Mouse (Mus musculus) layer of hippocampus, adult 2 months (tissue): ENCODE data around the gene Aspdh. TPM values are rescaled to one million over a fixed set of nuclear protein-coding genes. Genes with fewer than 3 reads are reported as not detected.

Experiments used
- DNase-seq, 2 experiments: peaks; one replicate each; pipeline ENCODE4 v3.0.0; 2022; ENCODE audit warnings: low spot score in 2 of 2
- H3K27ac ChIP-seq: fragments of 200-600 bp; 2 replicates; pipeline ENCODE4 v1.8.1; 2022
- H3K4me3 ChIP-seq: fragments of 200-600 bp; 2 replicates; pipeline ENCODE4 v1.8.1; 2022; ENCODE audit warnings: mild to moderate bottlenecking
- CTCF ChIP-seq: fragments of 200-600 bp; conservative IDR thresholded peaks from 2 replicates; pipeline ENCODE4 v1.8.1; 2022; ENCODE audit warnings: antibody characterized with exemption, mild to moderate bottlenecking, moderate library complexity
- total RNA-seq, 2 experiments: library from RNA; stranded (reverse); gene quantifications; 2 replicates each; pipeline ENCODE4 v1.2.3; 2021

Gene Aspdh
- total RNA-seq, 2 experiments from 2014 or later, result 12.2 to 18.1 TPM

- Histone ChIP-seq H3K27ac (no peak overlapping the region), H3K4me3 (no peak overlapping the region)
- TF ChIP-seq CTCF, result no peak
- no peak for DNase-seq
Measured at GRCm38 (mm10) chr7:44460767-44461502, 4.3 kb upstream of the Aspdh start.

DNA sequence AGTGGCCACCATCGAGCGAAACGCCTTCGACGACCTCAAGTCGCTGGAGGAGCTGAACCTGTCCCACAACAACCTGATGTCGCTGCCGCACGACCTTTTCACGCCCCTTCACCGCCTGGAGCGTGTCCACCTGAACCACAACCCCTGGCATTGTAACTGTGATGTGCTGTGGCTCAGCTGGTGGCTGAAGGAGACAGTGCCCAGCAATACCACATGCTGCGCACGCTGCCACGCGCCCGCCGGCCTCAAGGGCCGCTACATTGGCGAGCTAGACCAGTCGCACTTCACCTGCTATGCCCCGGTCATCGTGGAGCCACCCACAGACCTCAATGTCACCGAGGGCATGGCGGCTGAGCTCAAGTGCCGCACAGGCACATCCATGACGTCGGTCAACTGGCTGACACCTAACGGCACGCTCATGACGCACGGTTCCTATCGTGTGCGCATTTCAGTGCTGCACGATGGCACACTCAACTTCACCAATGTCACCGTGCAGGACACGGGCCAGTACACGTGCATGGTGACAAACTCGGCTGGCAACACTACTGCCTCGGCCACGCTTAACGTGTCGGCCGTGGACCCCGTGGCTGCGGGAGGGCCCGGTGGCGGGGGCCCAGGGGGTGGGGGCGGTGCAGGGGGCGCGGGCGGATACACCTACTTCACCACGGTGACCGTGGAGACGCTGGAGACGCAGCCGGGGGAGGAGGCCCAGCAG lies 3.5 kb upstream of the Aspdh start:
- TF ChIP-seq CTCF, result no peak
- DNase-seq, result peak in 1 of 2 experiments; percentile 11
- H3K27ac ChIP-seq, result peak overlapping the region; percentile 96
- H3K4me3 ChIP-seq, result no peak overlapping the region

GRCm38 (mm10) chr7:44462218-44463055 lies 2.8 kb upstream of the Aspdh start:
- Histone ChIP-seq H3K4me3 (no peak overlapping the region), H3K27ac (peak overlapping the region; percentile 96)
- peak; percentile 62 for TF ChIP-seq CTCF
- DNase-seq, result peak in 1 of 2 experiments; percentile 33

DNA sequence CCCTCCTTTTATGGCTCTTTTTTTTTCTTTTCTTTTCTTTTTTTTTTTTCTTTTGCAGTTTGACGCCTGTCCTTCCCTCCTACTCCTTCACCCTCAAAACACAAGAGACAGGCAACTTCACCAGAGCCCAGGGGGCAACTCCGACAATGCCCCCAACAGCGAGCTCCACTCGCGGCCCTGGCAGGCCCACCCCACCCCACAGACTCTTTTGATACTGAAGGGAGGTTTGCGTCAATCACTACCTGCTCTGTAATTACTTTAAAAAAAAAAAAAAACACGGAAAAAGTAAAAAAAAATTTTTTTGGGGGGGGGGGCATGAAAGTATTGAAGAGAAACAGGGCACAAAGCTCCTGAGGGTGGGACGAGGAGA lies 2.1 kb upstream of the Aspdh start:
- no peak for TF ChIP-seq CTCF
- DNase-seq, result no peak
- Histone ChIP-seq H3K4me3 (no peak overlapping the region), H3K27ac (peak overlapping the region; percentile 96)

- peak overlapping the region; percentile 96 for H3K27ac ChIP-seq
- no peak for TF ChIP-seq CTCF
- no peak for DNase-seq
- no peak overlapping the region for H3K4me3 ChIP-seq
Measured at GRCm38 (mm10) chr7:44463556-44464225, 1.5 kb upstream of the Aspdh start.

GRCm38 (mm10) chr7:44464511-44464910 lies 680 bp upstream of the Aspdh start:
- H3K4me3 ChIP-seq, result no peak overlapping the region
- peak; percentile 87 to 93 for DNase-seq
- TF ChIP-seq CTCF, result no peak
- H3K27ac ChIP-seq, result peak overlapping the region; percentile 96

DNA sequence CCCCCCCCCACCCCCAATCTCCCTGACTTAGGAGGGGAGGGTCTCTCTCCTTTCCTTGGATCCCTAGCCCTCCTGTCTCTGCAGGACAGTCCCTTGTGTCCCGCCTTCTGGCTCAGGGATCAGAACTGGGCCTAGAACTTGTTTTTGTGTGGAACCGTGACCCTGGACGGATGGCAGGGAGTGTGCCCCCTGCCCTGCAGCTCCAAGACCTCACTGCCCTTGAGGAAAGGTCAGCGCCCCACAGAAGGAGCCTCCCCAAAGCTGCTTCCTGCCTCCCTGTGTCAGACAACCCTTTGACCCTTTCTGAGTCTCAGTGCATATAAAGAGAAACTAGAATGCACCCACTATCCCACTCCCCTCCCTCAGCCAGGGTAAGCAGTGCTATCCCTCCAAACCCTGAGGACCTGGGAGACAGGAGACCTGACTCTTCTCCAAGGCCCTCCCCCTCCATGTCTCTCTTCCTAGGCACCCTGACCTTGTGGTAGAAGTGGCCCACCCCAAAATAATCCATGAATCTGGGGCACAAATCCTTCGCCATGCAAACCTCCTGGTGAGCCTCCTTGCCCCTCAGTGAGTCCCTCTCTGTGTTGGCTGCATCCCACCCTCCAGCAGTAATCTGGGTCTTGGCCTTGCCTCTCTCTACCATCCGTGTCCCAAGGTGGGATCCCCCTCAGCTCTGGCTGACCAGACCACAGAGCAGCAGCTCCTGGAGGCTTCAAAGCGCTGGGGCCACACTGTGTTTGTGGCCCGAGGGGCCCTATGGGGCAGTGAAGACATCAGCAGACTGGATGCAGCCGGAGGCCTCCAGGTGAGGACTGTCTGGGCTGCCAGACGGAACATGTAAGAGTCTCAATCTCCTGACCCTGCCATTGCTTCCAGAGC lies 1.1 kb downstream of the Aspdh start:
- no peak for DNase-seq
- Histone ChIP-seq H3K27ac (peak overlapping the region; percentile 96), H3K4me3 (no peak overlapping the region)
- no peak for TF ChIP-seq CTCF

DNA sequence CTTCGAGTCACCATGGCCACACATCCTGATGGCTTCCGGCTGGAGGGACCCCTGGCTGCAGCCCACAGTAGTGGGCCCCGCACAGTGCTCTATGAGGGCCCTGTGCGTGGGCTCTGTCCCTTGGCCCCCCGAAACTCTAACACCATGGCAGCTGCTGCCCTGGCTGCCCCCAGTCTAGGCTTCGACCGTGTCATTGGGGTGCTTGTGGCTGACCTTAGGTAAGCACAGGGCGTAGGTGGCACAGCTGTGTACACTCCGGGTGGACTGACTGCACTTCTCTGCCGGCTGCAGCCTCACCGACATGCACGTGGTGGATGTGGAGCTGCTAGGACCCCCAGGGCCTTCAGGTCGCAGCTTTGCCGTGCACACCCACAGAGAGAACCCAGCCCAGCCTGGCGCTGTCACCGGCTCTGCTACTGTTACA lies 1.7 kb downstream of the Aspdh start:
- H3K4me3 ChIP-seq, result no peak overlapping the region
- DNase-seq, result no peak
- peak overlapping the region; percentile 96 for H3K27ac ChIP-seq
- TF ChIP-seq CTCF, result peak; percentile 38

DNA sequence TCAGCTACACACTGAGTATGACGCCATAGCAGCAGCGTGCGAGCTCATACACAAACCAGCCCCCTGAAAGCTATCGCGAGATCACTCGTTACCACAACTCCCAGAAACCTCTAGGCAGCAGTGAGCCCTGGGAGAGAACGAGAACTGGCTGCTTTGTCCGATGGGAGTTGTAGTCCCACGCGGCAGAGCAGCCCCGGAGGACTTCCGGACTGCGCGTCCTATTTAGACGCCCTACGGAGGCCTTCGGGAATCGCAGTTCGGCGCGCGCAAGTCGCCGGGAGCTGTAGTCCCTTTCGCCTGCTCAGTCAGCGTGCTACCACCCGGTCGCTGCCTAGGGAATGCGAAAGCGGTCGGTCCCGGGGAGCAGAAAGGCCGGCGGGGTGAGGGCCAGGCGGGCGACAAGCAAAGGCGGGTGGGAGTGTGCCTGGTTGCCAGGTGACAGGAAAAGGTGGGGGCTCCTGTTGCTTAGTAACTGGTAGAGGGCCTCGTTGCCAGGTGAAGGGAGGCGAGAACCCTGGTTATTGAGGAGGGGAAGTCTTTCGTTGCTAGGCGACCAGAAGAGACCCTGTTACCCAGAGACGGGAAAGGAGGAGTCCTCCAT lies 2.7 kb downstream of the Aspdh start, which contains the start of gene Josd2:
TSS of gene Josd2 (plus strand) at position 170 of the 601 bp plus-strand sequence.
- peak within 1 kb of the TSS; percentile 96 for H3K27ac ChIP-seq
- peak; percentile 93 to 98 for DNase-seq
- 0 out of 2 replicates have a peak, but pooled peaks have one; percentile 29 for TF ChIP-seq CTCF
- H3K4me3 ChIP-seq, result peak within 1 kb of the TSS; percentile 79

DNA sequence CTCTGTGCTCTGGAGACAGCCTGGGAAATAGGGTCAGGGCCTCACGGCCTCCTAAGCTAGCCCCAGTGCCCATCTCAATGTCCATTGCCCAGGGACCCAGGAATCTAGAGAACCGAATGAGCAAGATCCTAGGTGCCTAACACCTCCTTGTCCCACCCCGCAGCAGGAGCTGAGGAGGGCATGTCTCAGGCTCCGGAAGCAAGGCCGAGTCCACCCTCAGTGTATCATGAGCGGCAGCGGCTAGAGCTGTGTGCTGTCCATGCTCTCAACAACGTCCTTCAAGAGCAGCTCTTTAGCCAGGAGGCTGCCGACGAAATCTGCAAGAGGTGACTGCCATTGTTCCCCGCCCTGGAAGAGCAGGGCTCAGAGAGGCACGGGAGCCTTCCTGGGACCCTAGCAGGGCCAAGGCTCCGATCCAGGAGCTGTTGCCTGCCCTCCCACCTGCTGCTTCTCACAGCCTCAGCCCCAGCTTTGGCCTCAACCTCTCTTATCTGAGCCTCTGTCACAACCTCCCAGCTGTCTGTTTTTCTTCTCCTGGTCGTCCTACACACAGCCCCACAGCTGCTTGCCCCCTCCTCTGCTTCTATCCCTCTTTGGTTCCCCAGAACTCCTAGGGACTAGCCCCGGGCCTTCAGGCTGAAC lies 3.6 kb downstream of the Aspdh start:
- TF ChIP-seq CTCF, result no peak
- Histone ChIP-seq H3K4me3 (peak overlapping the region; percentile 79), H3K27ac (peak overlapping the region; percentile 96)
- no peak for DNase-seq
